Mouse (Mus musculus) liver, embryonic 12.5 days (tissue): ENCODE measurements around the gene Mau2. TPM values are rescaled to one million over a fixed set of nuclear protein-coding genes. Genes with fewer than 3 reads are reported as not detected.
"Not testable (repeated sequence)": the region's sequence is repeated elsewhere in the genome, so short reads cannot be mapped to it uniquely, and the experiment has no call there.

Experiments
- ATAC-seq: fragments of 200-750 bp; cut with Nextera tagmentation; 2 replicates; pipeline ENCODE4 v1.8.0; 2017; ENCODE audit warnings: moderate number of reproducible peaks, mild to moderate bottlenecking, moderate library complexity
- H3K27ac ChIP-seq: fragments of 300-500 bp; sonication (generic); 2 replicates; pipeline ENCODE4 v1.5.1; 2016; ENCODE audit warnings: mild to moderate bottlenecking
- H3K27me3 ChIP-seq: fragments of 300-500 bp; sonication (generic); replicated peaks from 2 replicates; pipeline ENCODE4 v1.6.1; 2016; ENCODE audit warnings: mild to moderate bottlenecking, moderate library complexity
- H3K36me3 ChIP-seq: fragments of 300-500 bp; sonication (generic); 2 replicates; pipeline ENCODE4 v1.6.1; 2016; ENCODE audit warnings: mild to moderate bottlenecking, moderate library complexity
- H3K4me1 ChIP-seq: fragments of 300-500 bp; sonication (generic); 2 replicates; pipeline ENCODE4 v1.6.1; 2016
- H3K4me2 ChIP-seq: fragments of 300-500 bp; sonication (generic); 2 replicates; pipeline ENCODE4 v1.6.1; 2016; ENCODE audit warnings: mild to moderate bottlenecking, moderate library complexity
- H3K4me3 ChIP-seq: fragments of 300-500 bp; sonication (generic); 2 replicates; pipeline ENCODE4 v1.5.1; 2016; ENCODE audit warnings: mild to moderate bottlenecking, moderate library complexity
- H3K9ac ChIP-seq: fragments of 300-500 bp; sonication (generic); 2 replicates; pipeline ENCODE4 v1.6.1; 2016; ENCODE audit warnings: mild to moderate bottlenecking, moderate library complexity
- H3K9me3 ChIP-seq: fragments of 300-500 bp; sonication (generic); replicated peaks from 2 replicates; pipeline ENCODE4 v1.6.1; 2016; ENCODE audit warnings: mild to moderate bottlenecking, moderate library complexity
- WGBS: fragments of 180-500 bp; shearing (Covaris S2); methylation state at CpG from one replicate; pipeline ENCODE4 v1.1.7; 2016; ENCODE audit not compliant: insufficient replicate concordance; 5-methylcytosine and 5-hydroxymethylcytosine counted together
- polyA plus RNA-seq: library from polyadenylated mRNA; unstranded; fragments of >200 nt; fragmentation: Nextera tagmentation; extraction: Ambion mirVana; gene quantifications from 2 replicates; pipeline ENCODE4 v1.2.1, GENCODE M21; 2016

The Mau2 gene
- polyA plus RNA-seq, 1 experiment from 2014 or later = 35.4 TPM

DNA sequence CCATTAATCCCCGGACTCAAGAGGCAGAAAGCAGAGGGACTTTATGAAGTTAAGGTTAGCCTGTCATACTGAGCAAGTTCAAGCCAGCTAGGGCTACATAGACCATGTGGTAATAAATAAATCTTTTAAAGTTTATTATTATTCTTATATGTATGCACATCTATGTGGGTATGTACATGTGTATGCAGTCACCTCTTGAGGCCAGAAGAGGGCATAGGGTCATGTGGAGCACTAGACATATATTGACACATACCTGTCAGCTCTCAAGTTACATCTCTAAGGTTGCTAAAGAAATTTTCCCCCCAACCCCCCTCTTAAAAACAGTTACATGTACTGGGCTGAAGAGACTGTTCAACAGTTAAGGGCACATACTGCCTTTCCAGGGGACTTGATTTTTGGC lies 29.8 kb downstream of the Mau2 start:
- Histone ChIP-seq H3K4me3 (no peak overlapping the region), H3K9ac (no peak overlapping the region), H3K4me2 (no peak overlapping the region), H3K9me3 (no peaks in the 10 kb centered on the region), H3K27me3 (no peaks in the 10 kb centered on the region), H3K36me3 (peaks cover 19% of the 10 kb centered on the region), H3K4me1 (peaks cover 5% of the 10 kb centered on the region), H3K27ac (no peak overlapping the region)
- ATAC-seq = 0 out of 2 replicates have a peak, but pooled peaks have one; percentile 6
- WGBS = 74% methylated on average over 1 of the region's 1 CpGs

DNA sequence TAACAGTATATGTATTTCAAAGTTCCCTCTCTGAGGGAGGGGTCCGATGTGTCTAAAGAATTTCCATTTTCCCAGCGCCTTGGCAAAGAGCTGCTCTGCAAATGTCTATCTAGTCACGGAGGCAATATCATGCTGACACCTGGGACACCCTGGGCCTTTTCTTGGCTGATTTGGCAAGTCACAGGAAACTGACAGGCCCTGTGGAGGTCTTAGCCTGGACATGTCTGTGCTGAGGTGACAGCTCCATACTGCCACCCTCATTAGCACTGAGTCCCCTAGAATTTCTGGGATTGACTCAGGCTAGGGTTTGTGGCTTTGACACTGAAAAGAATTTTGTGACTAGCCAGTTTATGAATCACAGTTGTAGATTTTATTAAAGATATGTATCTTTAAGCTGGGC lies 30.2 kb downstream of the Mau2 start:
- 53% methylated on average over 3 of the region's 3 CpGs for WGBS
- H3K4me3 ChIP-seq = no peak overlapping the region
- H3K9ac ChIP-seq = no peak overlapping the region
- ATAC-seq = no peak
- no peak overlapping the region for H3K4me2 ChIP-seq
- H3K36me3 ChIP-seq = peaks cover 15% of the 10 kb centered on the region
- no peak overlapping the region for H3K27ac ChIP-seq
- no peaks in the 10 kb centered on the region for H3K9me3 ChIP-seq
- H3K4me1 ChIP-seq = peaks cover 5% of the 10 kb centered on the region
- no peaks in the 10 kb centered on the region for H3K27me3 ChIP-seq

DNA sequence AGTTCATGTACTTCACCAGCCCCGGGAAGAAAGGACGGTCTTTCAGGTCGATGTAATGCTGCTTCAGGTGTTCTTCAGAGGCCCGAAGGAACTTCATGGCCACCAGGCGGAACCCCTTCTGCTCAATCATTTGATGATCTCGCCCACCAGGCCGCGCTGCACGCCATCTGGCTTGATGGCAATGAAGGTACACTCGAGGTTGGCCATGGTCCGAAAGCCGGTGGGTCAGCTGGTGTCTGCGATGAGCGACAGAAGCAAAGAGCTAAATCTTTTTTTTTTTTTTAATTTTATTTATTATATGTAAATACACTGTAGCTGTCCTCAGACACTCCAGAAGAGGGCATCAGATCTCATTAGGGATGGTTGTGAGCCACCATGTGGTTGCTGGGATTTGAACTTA lies 31.7 kb downstream of the Mau2 start:
- not testable (repeated sequence) for H3K27me3 ChIP-seq, H3K9me3 ChIP-seq, H3K9ac ChIP-seq, H3K27ac ChIP-seq, H3K4me1 ChIP-seq, ATAC-seq, H3K36me3 ChIP-seq, H3K4me2 ChIP-seq, H3K4me3 ChIP-seq
- 80% methylated on average over 14 of the region's 14 CpGs for WGBS

GRCm38 (mm10) chr8:70005178-70005577 lies 37.4 kb downstream of the Mau2 start:
- ATAC-seq = no peak
- 27% methylated on average over 2 of the region's 2 CpGs for WGBS
- Histone ChIP-seq H3K36me3 (no peaks in the 10 kb centered on the region), H3K9ac (no peak overlapping the region), H3K4me3 (no peak overlapping the region), H3K9me3 (no peaks in the 10 kb centered on the region), H3K4me2 (no peak overlapping the region), H3K4me1 (peaks cover 36% of the 10 kb centered on the region), H3K27me3 (no peaks in the 10 kb centered on the region), H3K27ac (no peak overlapping the region)

DNA sequence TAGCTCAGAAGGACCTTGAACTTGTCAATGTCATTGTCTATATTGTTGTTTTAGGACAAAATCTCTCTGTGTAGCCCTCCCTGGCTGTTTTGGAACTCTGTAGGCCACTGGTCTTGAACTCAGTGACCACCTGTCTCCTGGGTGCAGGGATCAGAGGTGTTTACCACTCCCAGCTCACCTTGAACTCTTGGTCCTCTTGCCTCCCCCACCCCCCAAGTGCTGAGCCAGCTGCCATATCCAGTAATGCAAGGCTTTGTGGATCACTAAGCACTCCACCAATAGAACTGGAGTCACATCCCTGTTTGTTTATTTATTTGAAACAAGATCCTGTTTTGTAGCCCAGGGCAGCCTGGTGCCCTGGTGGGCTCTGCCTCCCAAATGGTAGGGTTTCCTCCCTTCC lies 38.2 kb downstream of the Mau2 start:
- Histone ChIP-seq H3K9me3 (no peaks in the 10 kb centered on the region), H3K27ac (no peak overlapping the region), H3K36me3 (no peaks in the 10 kb centered on the region), H3K4me3 (no peak overlapping the region), H3K4me1 (peaks cover 36% of the 10 kb centered on the region), H3K9ac (no peak overlapping the region), H3K27me3 (no peaks in the 10 kb centered on the region), H3K4me2 (no peak overlapping the region)
- ATAC-seq = no peak

- Histone ChIP-seq H3K27ac (no peak overlapping the region), H3K4me1 (peaks cover 31% of the 10 kb centered on the region), H3K9me3 (no peaks in the 10 kb centered on the region), H3K9ac (no peak overlapping the region), H3K4me2 (no peak overlapping the region), H3K27me3 (no peaks in the 10 kb centered on the region), H3K36me3 (no peaks in the 10 kb centered on the region), H3K4me3 (no peak overlapping the region)
- 36% methylated on average over 4 of the region's 4 CpGs for WGBS
- ATAC-seq = no peak
Measured at GRCm38 (mm10) chr8:70003204-70003657, 39.3 kb downstream of the Mau2 start.

GRCm38 (mm10) chr8:70001892-70002191 lies 40.7 kb downstream of the Mau2 start:
- Histone ChIP-seq H3K27ac (peak overlapping the region; percentile 85; the same call in 1 of the 2 replicates), H3K9ac (peak overlapping the region; percentile 73)

GRCm38 (mm10) chr8:70001176-70001891 lies 41.2 kb downstream of the Mau2 start:
- H3K27ac ChIP-seq = peak overlapping the region; percentile 85
- H3K4me2 ChIP-seq = peak overlapping the region; percentile 83
- H3K9ac ChIP-seq = peak overlapping the region; percentile 73
- H3K36me3 ChIP-seq = no peaks in the 10 kb centered on the region
- H3K4me1 ChIP-seq = peaks cover 38% of the 10 kb centered on the region
- peak; percentile 74 for ATAC-seq
- H3K27me3 ChIP-seq = no peaks in the 10 kb centered on the region
- no peaks in the 10 kb centered on the region for H3K9me3 ChIP-seq
- peak overlapping the region; percentile 51 for H3K4me3 ChIP-seq
- WGBS = under 1% methylated on average over 16 of the region's 16 CpGs

More at GRCm38 (mm10) chr8:70001892-70002191, 40.7 kb downstream of the Mau2 start:
- peaks cover 36% of the 10 kb centered on the region for H3K4me1 ChIP-seq
- H3K36me3 ChIP-seq, H3K27me3 ChIP-seq, ATAC-seq, H3K9me3 ChIP-seq: not testable (repeated sequence)
- peak overlapping the region; percentile 83 for H3K4me2 ChIP-seq
- 20% methylated on average over 7 of the region's 7 CpGs for WGBS
- peak overlapping the region; percentile 51; the same call in 1 of the 2 replicates for H3K4me3 ChIP-seq

DNA sequence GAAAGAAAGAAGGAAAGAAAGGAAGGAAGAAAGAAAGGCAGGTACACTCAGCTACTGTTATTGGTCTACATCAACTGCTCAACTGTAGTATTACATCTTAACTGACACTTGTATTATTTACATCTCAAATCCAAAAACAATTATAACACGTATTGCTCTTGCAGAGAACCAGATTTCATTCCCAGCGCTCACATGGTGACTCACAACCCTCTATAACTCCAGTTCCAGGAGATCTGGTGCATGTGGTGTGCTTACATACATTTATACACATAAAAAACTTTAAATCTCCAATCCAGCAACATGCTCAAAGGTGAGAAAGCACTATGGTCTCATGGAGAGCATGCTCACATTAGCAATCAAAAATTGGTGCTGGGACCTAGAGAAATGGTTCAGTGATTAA lies 42.3 kb downstream of the Mau2 start:
- H3K4me3 ChIP-seq = no peak overlapping the region
- no peaks in the 10 kb centered on the region for H3K36me3 ChIP-seq
- peaks cover 40% of the 10 kb centered on the region for H3K4me1 ChIP-seq
- no peak for ATAC-seq
- 0 out of 2 replicates have a peak overlapping the region, but pooled peaks have one; percentile 85 for H3K27ac ChIP-seq
- no peaks in the 10 kb centered on the region for H3K9me3 ChIP-seq
- H3K27me3 ChIP-seq = no peaks in the 10 kb centered on the region
- no peak overlapping the region for H3K9ac ChIP-seq
- WGBS = 75% methylated on average over 2 of the region's 2 CpGs
- H3K4me2 ChIP-seq = no peak overlapping the region

DNA sequence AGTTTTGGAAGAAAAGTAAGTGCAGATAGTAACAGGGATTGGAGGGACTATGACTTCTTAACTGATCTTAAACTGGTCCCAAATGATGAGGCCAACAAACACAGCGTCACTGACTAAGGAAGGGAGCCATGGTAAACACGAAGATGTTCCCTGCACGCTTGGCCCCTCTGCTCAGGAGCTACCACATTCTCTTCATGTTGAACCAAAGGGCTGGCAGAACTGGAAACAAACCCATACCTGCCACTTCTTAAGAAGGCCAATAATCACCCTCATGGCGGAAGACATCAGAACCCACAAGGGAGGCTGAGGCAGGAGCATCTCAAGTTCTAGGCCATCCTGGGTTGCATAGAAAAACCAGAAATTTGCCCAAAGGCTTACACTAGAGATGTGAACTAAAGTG lies 43.3 kb downstream of the Mau2 start:
- H3K9me3 ChIP-seq = no peaks in the 10 kb centered on the region
- 89% methylated on average over 4 of the region's 4 CpGs for WGBS
- H3K4me2 ChIP-seq = no peak overlapping the region
- no peaks in the 10 kb centered on the region for H3K27me3 ChIP-seq
- H3K36me3 ChIP-seq = no peaks in the 10 kb centered on the region
- no peak overlapping the region for H3K27ac ChIP-seq
- H3K4me1 ChIP-seq = peaks cover 50% of the 10 kb centered on the region
- H3K4me3 ChIP-seq = no peak overlapping the region
- H3K9ac ChIP-seq = no peak overlapping the region
- no peak for ATAC-seq

DNA sequence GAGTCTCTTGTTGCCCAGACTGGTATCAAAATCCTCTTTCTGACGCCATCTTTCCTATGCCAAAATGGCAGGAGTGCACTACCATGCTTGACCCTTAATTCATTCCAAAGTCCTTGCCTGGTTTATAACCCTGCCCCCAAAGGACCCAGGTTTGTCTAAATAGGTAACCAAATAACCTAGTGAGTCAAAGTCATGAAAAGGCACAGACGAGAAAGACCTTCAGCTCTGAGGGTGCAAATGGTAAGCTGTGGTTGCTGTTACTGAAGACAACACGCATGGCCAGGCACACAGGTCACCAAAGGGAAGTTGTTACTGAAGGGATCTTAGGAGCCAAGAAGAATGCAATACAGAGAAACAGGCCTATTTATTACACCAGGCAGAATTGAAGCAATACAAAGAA lies 43.8 kb downstream of the Mau2 start:
- Histone ChIP-seq H3K9me3 (no peaks in the 10 kb centered on the region), H3K4me2 (no peak overlapping the region), H3K27ac (0 out of 2 replicates have a peak overlapping the region, but pooled peaks have one; percentile 2), H3K27me3 (no peaks in the 10 kb centered on the region), H3K9ac (no peak overlapping the region), H3K4me3 (no peak overlapping the region), H3K4me1 (peaks cover 55% of the 10 kb centered on the region), H3K36me3 (no peaks in the 10 kb centered on the region)
- ATAC-seq = no peak
- WGBS = 81% methylated on average over 3 of the region's 3 CpGs

- ATAC-seq = no peak
- peak overlapping the region; percentile 91 for H3K4me2 ChIP-seq
- H3K27ac ChIP-seq = peak overlapping the region; percentile 94
- peaks cover 14% of the 10 kb centered on the region for H3K36me3 ChIP-seq
- H3K9me3 ChIP-seq = no peaks in the 10 kb centered on the region
- peak overlapping the region; percentile 91 for H3K4me3 ChIP-seq
- H3K9ac ChIP-seq = peak overlapping the region; percentile 84
- WGBS = 3% methylated on average over 35 of the region's 35 CpGs
- H3K4me1 ChIP-seq = peaks cover 50% of the 10 kb centered on the region
- H3K27me3 ChIP-seq = no peaks in the 10 kb centered on the region
Measured at GRCm38 (mm10) chr8:69996589-69997285, 45.8 kb downstream of the Mau2 start.
